Mouse (Mus musculus) liver, adult 2 months (tissue): ENCODE measurements at regions not wholly inside any gene's neighbourhood (a gene's known extent, or its start where the extent isn't known, plus 50 kb on each side); places are given as distances from the start of the nearest gene placed in this dataset.

Source experiments
- DNase-seq: peaks from one replicate; pipeline ENCODE4 v3.0.0-alpha.2; 2011; ENCODE audit warnings: low read depth, low spot score; ENCODE audit errors: extremely low read depth
- H3K27ac ChIP-seq: fragments of 200-500 bp; replicated peaks from 2 replicates; pipeline ENCODE4 v1.5.1; 2012; ENCODE audit warnings: low read depth, mild to moderate bottlenecking, control low read depth, inconsistent platforms, low read length; ENCODE audit not compliant: insufficient read depth
- H3K27me3 ChIP-seq: fragments of 200-500 bp; 2 replicates; pipeline ENCODE4 v1.6.1; 2012; ENCODE audit warnings: mild to moderate bottlenecking, moderate library complexity, low read length, inconsistent platforms; ENCODE audit not compliant: control insufficient read depth, insufficient read depth
- H3K36me3 ChIP-seq: fragments of 200-500 bp; 2 replicates; pipeline ENCODE4 v1.6.1; 2012; ENCODE audit warnings: low read length, inconsistent platforms; ENCODE audit not compliant: control insufficient read depth, insufficient read depth
- H3K4me1 ChIP-seq: fragments of 200-500 bp; 2 replicates; pipeline ENCODE4 v1.6.1; 2011; ENCODE audit warnings: low read length; ENCODE audit not compliant: control insufficient read depth, insufficient read depth
- H3K4me3 ChIP-seq: fragments of 200-500 bp; 2 replicates; pipeline ENCODE4 v1.5.1; 2011; ENCODE audit warnings: low read depth, mild to moderate bottlenecking, control low read depth, low read length, moderate library complexity; ENCODE audit not compliant: insufficient read depth
- H3K79me2 ChIP-seq: fragments of 200-500 bp; 2 replicates; pipeline ENCODE4 v1.6.1; 2012; ENCODE audit warnings: inconsistent platforms, mild to moderate bottlenecking, low read length, moderate library complexity; ENCODE audit not compliant: control insufficient read depth, insufficient read depth
- H3K9ac ChIP-seq: fragments of 200-500 bp; 2 replicates; pipeline ENCODE4 v1.6.1; 2012; ENCODE audit warnings: low read depth, mild to moderate bottlenecking, control low read depth, inconsistent platforms, low read length
- CTCF ChIP-seq: fragments of 200-500 bp; IDR thresholded peaks from 2 replicates; pipeline ENCODE4 v1.5.1; 2011; ENCODE audit warnings: low read depth, low read length, control low read depth
- POLR2A ChIP-seq: fragments of 200-500 bp; IDR thresholded peaks from 2 replicates; pipeline ENCODE4 v1.6.1; 2011; ENCODE audit warnings: low read length, control low read depth; ENCODE audit not compliant: insufficient read depth; ENCODE audit errors: extremely low read depth
- WGBS: fragments of 180-500 bp; shearing (Covaris S2); methylation state at CpG from one replicate; pipeline ENCODE4 v1.1.7; 2018; 5-methylcytosine and 5-hydroxymethylcytosine counted together

GRCm38 (mm10) chr13:119069581-119069936, 358.8 kb upstream of the Paip1 start:
- H3K4me1 ChIP-seq, result no peaks in the 10 kb centered on the region
- no peaks in the 10 kb centered on the region for H3K36me3 ChIP-seq
- H3K79me2 ChIP-seq, result no peaks in the 10 kb centered on the region
- peak; percentile 36 for DNase-seq
- H3K9ac ChIP-seq, result no peak overlapping the region
- H3K27ac ChIP-seq, result no peak overlapping the region
- WGBS, result 61% methylated on average over 7 of the region's 7 CpGs
- no peaks in the 10 kb centered on the region for H3K27me3 ChIP-seq
- H3K4me3 ChIP-seq, result no peak overlapping the region
- TF ChIP-seq CTCF, result no peak
- no peak for TF ChIP-seq POLR2A

GRCm38 (mm10) chr13:119079243-119079642, 349.2 kb upstream of the Paip1 start:
- Histone ChIP-seq H3K4me3 (no peak overlapping the region), H3K79me2 (no peaks in the 10 kb centered on the region), H3K36me3 (no peaks in the 10 kb centered on the region), H3K9ac (no peak overlapping the region), H3K4me1 (no peaks in the 10 kb centered on the region), H3K27ac (no peak overlapping the region), H3K27me3 (no peaks in the 10 kb centered on the region)
- TF ChIP-seq POLR2A (no peak), CTCF (no peak)
- WGBS, result 87% methylated on average over 4 of the region's 4 CpGs
- DNase-seq, result no peak

GRCm38 (mm10) chr13:119081691-119082090, 346.7 kb upstream of the Paip1 start:
- WGBS, result 43% methylated on average over 1 of the region's 1 CpGs
- H3K79me2 ChIP-seq, result no peaks in the 10 kb centered on the region
- no peak for TF ChIP-seq CTCF
- TF ChIP-seq POLR2A, result no peak
- no peak overlapping the region for H3K4me3 ChIP-seq
- H3K9ac ChIP-seq, result no peak overlapping the region
- DNase-seq, result no peak
- no peak overlapping the region for H3K27ac ChIP-seq
- no peaks in the 10 kb centered on the region for H3K36me3 ChIP-seq
- H3K27me3 ChIP-seq, result no peaks in the 10 kb centered on the region
- H3K4me1 ChIP-seq, result no peaks in the 10 kb centered on the region

GRCm38 (mm10) chr13:119117906-119118305, 310.5 kb upstream of the Paip1 start:
- H3K9ac ChIP-seq, result no peak overlapping the region
- WGBS, result 61% methylated on average over 3 of the region's 3 CpGs
- H3K27ac ChIP-seq, result no peak overlapping the region
- H3K4me1 ChIP-seq, result no peaks in the 10 kb centered on the region
- no peak for DNase-seq
- no peaks in the 10 kb centered on the region for H3K36me3 ChIP-seq
- TF ChIP-seq POLR2A (no peak), CTCF (no peak)
- no peaks in the 10 kb centered on the region for H3K79me2 ChIP-seq
- H3K27me3 ChIP-seq, result no peaks in the 10 kb centered on the region
- H3K4me3 ChIP-seq, result no peak overlapping the region

GRCm38 (mm10) chr13:119118382-119118781, 310.0 kb upstream of the Paip1 start:
- 43% methylated on average over 1 of the region's 1 CpGs for WGBS
- no peak for DNase-seq
- H3K4me1 ChIP-seq, result no peaks in the 10 kb centered on the region
- no peak overlapping the region for H3K9ac ChIP-seq
- no peaks in the 10 kb centered on the region for H3K27me3 ChIP-seq
- no peaks in the 10 kb centered on the region for H3K36me3 ChIP-seq
- H3K4me3 ChIP-seq, result no peak overlapping the region
- no peak overlapping the region for H3K27ac ChIP-seq
- no peak for TF ChIP-seq CTCF
- no peak for TF ChIP-seq POLR2A
- H3K79me2 ChIP-seq, result no peaks in the 10 kb centered on the region

- Histone ChIP-seq H3K79me2 (no peaks in the 10 kb centered on the region), H3K4me3 (no peak overlapping the region)
- DNase-seq, result no peak
Observed at GRCm38 (mm10) chr13:119140436-119140835, 288.0 kb upstream of the Paip1 start.

More at GRCm38 (mm10) chr13:119140436-119140835, 288.0 kb upstream of the Paip1 start:
- Histone ChIP-seq H3K36me3 (no peaks in the 10 kb centered on the region), H3K27ac (no peak overlapping the region), H3K4me1 (no peaks in the 10 kb centered on the region), H3K27me3 (no peaks in the 10 kb centered on the region), H3K9ac (no peak overlapping the region)
- no peak for TF ChIP-seq CTCF
- no peak for TF ChIP-seq POLR2A
- WGBS, result 88% methylated on average over 2 of the region's 2 CpGs
